Mouse (Mus musculus): ENCODE measurements around the gene Pak7. TPM values are rescaled to one million over a fixed set of nuclear protein-coding genes. Genes with fewer than 3 reads are reported as not detected.

The Pak7 gene
- polyA plus RNA-seq, 1 experiment = not detected

DNA sequence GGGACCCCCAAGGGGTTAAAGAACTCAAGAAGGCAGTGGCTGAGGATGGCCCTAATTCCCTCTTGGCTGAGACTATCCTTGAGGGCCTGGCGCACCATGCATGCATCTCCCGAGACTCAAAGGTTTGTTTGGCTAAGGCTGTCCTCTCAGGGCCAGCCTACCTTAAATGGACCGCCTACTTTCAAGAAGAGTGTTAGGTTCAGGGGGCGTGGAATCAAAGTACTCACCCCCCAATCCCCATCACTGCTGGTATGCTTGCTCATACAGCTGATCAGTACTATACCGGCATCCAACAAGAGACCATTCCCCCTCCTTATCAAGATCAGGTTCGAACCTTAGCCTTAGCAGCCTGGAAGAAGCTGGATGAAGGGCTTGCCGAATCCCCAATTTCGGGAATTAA lies 156.5 kb downstream of the Pak7 start:
- TF ChIP-seq CTCF (IDR thresholded peaks at IDR 0.05; ENCODE audit: borderline replicate concordance, control insufficient read depth, extremely low read depth, insufficient read depth, low read length, poor library complexity) (no peak), POLR2A (IDR thresholded peaks at IDR 0.05; ENCODE audit: control insufficient read depth, extremely low read depth, insufficient read depth, low read length, poor library complexity) (no peak)
- Histone ChIP-seq H3K27ac (ENCODE audit: control insufficient read depth, insufficient read depth, low read length) (no peak overlapping the region), H3K36me3 (ENCODE audit: control insufficient read depth, insufficient read depth, low read length) (no peaks in the 10 kb centered on the region), H3K4me1 (replicated peaks; ENCODE audit: control insufficient read depth, insufficient read depth, low read length) (no peaks in the 10 kb centered on the region), H3K27me3 (ENCODE audit: control insufficient read depth, insufficient read depth, low read length) (no peaks in the 10 kb centered on the region), H3K4me3 (ENCODE audit: control insufficient read depth, insufficient read depth, low read length) (no peak overlapping the region)
- 95% methylated on average over 8 of the region's 8 CpGs for whole genome bisulfite sequencing
- DNase-seq = no peak

DNA sequence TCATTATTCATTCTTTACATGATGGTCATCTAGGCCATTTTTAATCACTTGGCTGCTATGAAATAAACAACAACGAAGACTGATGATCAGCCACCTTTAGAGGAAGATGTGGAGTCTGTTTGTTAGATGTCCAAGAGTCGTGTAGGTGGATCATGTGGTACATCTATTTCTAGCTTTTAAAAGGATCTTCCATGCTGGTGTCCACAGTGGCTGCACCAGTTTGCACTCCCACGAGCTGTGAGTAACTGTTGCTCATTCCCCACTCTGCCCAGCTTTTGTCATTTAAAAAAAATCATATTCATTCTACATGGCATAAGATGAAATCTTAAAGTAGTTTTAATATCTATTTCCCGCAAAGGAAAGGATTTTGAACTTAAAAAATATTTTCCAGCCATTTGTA lies 183.7 kb downstream of the Pak7 start:
- WGBS = 76% methylated on average over 4 of the region's 4 CpGs
- no peak overlapping the region for H3K4me3 ChIP-seq (ENCODE audit: control insufficient read depth, insufficient read depth, low read length)
- no peak for DNase-seq
- no peaks in the 10 kb centered on the region for H3K27me3 ChIP-seq (ENCODE audit: control insufficient read depth, insufficient read depth, low read length)
- H3K27ac ChIP-seq (ENCODE audit: control insufficient read depth, insufficient read depth, low read length) = no peak overlapping the region
- H3K4me1 ChIP-seq (replicated peaks; ENCODE audit: control insufficient read depth, insufficient read depth, low read length) = no peaks in the 10 kb centered on the region
- no peaks in the 10 kb centered on the region for H3K36me3 ChIP-seq (ENCODE audit: control insufficient read depth, insufficient read depth, low read length)
- TF ChIP-seq CTCF (IDR thresholded peaks at IDR 0.05; ENCODE audit: borderline replicate concordance, control insufficient read depth, extremely low read depth, insufficient read depth, low read length, poor library complexity) = no peak
- no peak for TF ChIP-seq POLR2A (IDR thresholded peaks at IDR 0.05; ENCODE audit: control insufficient read depth, extremely low read depth, insufficient read depth, low read length, poor library complexity)

DNA sequence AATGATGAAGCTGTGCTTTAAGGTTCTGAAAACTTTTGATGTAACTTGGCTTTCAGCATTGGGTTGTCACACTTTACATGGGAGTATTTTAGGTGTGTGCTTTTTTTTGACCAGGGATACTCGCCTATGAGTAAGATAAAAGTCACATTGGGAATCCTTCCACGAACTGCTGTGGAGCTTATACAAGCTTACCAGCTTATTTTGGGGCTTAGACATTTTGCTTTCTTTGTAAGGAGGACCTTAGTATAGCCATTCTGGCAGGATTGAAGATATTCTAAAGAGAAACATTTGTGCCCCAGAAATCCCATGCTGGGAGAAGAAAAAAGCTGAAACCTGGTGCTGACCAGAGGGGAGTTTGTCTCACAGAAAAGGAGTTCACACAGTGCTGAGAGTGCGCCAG lies 212.7 kb downstream of the Pak7 start:
- H3K4me1 ChIP-seq (replicated peaks; ENCODE audit: control insufficient read depth, insufficient read depth, low read length) = no peaks in the 10 kb centered on the region
- H3K27me3 ChIP-seq (ENCODE audit: control insufficient read depth, insufficient read depth, low read length) = no peaks in the 10 kb centered on the region
- TF ChIP-seq CTCF (IDR thresholded peaks at IDR 0.05; ENCODE audit: borderline replicate concordance, control insufficient read depth, extremely low read depth, insufficient read depth, low read length, poor library complexity) (no peak), POLR2A (IDR thresholded peaks at IDR 0.05; ENCODE audit: control insufficient read depth, extremely low read depth, insufficient read depth, low read length, poor library complexity) (no peak)
- no peaks in the 10 kb centered on the region for H3K36me3 ChIP-seq (ENCODE audit: control insufficient read depth, insufficient read depth, low read length)
- no peak for DNase-seq
- H3K4me3 ChIP-seq (ENCODE audit: control insufficient read depth, insufficient read depth, low read length) = no peak overlapping the region
- H3K27ac ChIP-seq (ENCODE audit: control insufficient read depth, insufficient read depth, low read length) = no peak overlapping the region
- 79% methylated on average over 3 of the region's 3 CpGs for WGBS

DNA sequence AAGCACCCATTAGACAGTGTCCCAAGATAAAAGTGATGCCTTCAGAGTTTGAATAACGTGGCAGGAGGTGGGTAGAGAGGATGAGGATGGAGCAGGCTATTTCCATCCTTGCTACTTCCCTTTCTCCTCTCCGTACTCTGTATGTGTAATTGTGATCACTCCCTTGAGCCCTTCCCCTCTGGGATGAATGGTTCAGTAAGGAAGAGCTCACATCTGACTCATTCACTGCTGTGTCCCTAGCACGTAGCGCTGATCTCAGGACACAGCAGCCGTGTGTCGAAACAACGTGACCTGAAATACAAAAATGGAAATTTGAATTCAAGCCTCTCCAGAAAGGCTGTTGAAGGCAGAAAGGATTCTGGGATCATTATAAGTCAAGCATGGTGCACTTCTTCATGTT lies 237.0 kb downstream of the Pak7 start:
- H3K27me3 ChIP-seq (ENCODE audit: control insufficient read depth, insufficient read depth, low read length) = no peaks in the 10 kb centered on the region
- DNase-seq = no peak
- WGBS = 82% methylated on average over 7 of the region's 7 CpGs
- no peaks in the 10 kb centered on the region for H3K36me3 ChIP-seq (ENCODE audit: control insufficient read depth, insufficient read depth, low read length)
- no peak overlapping the region for H3K4me3 ChIP-seq (ENCODE audit: control insufficient read depth, insufficient read depth, low read length)
- H3K27ac ChIP-seq (ENCODE audit: control insufficient read depth, insufficient read depth, low read length) = no peak overlapping the region
- H3K4me1 ChIP-seq (replicated peaks; ENCODE audit: control insufficient read depth, insufficient read depth, low read length) = no peaks in the 10 kb centered on the region
- TF ChIP-seq POLR2A (IDR thresholded peaks at IDR 0.05; ENCODE audit: control insufficient read depth, extremely low read depth, insufficient read depth, low read length, poor library complexity) (no peak), CTCF (IDR thresholded peaks at IDR 0.05; ENCODE audit: borderline replicate concordance, control insufficient read depth, extremely low read depth, insufficient read depth, low read length, poor library complexity) (no peak)

DNA sequence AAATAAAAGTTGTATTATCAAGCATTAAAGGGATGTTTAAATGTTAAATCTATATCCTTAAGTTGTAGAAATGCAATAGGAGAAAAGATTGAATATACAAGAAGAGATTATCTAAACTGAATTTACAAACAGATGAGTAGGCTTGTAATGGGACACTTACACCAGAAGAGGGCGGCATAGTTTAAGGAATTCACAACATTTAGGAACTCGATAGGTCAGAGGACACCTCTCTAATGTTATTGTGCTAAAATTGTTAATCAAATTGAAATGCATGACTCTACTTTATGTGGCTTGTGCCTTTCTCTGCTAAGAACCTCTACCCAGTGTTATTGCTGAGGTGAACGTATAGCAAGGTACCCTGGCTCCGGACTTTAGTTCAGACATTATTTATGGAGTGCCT lies 238.2 kb downstream of the Pak7 start:
- H3K4me1 ChIP-seq (replicated peaks; ENCODE audit: control insufficient read depth, insufficient read depth, low read length) = no peaks in the 10 kb centered on the region
- TF ChIP-seq CTCF (IDR thresholded peaks at IDR 0.05; ENCODE audit: borderline replicate concordance, control insufficient read depth, extremely low read depth, insufficient read depth, low read length, poor library complexity) (no peak), POLR2A (IDR thresholded peaks at IDR 0.05; ENCODE audit: control insufficient read depth, extremely low read depth, insufficient read depth, low read length, poor library complexity) (no peak)
- no peaks in the 10 kb centered on the region for H3K36me3 ChIP-seq (ENCODE audit: control insufficient read depth, insufficient read depth, low read length)
- H3K27me3 ChIP-seq (ENCODE audit: control insufficient read depth, insufficient read depth, low read length) = no peaks in the 10 kb centered on the region
- DNase-seq = no peak
- H3K27ac ChIP-seq (ENCODE audit: control insufficient read depth, insufficient read depth, low read length) = no peak overlapping the region
- 34% methylated on average over 4 of the region's 4 CpGs for WGBS
- no peak overlapping the region for H3K4me3 ChIP-seq (ENCODE audit: control insufficient read depth, insufficient read depth, low read length)

DNA sequence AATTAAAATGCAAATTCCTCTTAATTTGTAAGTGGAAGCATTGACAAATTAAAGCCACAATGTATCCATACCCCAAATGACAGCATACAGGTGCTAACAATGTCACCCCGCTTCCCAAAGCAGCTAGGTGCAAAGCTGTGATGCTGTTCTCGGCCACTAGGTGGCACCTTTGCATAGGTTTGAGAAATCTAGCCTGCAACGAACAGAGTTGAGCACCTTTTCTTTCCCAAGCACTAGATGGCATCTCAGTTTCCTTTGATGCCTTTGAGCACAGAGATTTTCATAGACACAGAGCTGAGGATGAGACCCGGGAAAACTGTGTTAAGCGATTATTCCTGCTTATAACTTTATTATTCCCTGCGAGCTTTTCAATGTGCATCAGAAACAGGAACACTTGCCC lies 238.8 kb downstream of the Pak7 start:
- TF ChIP-seq CTCF (IDR thresholded peaks at IDR 0.05; ENCODE audit: borderline replicate concordance, control insufficient read depth, extremely low read depth, insufficient read depth, low read length, poor library complexity) (no peak), POLR2A (IDR thresholded peaks at IDR 0.05; ENCODE audit: control insufficient read depth, extremely low read depth, insufficient read depth, low read length, poor library complexity) (no peak)
- H3K27ac ChIP-seq (ENCODE audit: control insufficient read depth, insufficient read depth, low read length) = no peak overlapping the region
- H3K4me3 ChIP-seq (ENCODE audit: control insufficient read depth, insufficient read depth, low read length) = no peak overlapping the region
- WGBS = 9% methylated on average over 6 of the region's 6 CpGs
- H3K27me3 ChIP-seq (ENCODE audit: control insufficient read depth, insufficient read depth, low read length) = no peaks in the 10 kb centered on the region
- DNase-seq = peak; percentile 43
- no peaks in the 10 kb centered on the region for H3K36me3 ChIP-seq (ENCODE audit: control insufficient read depth, insufficient read depth, low read length)
- no peaks in the 10 kb centered on the region for H3K4me1 ChIP-seq (replicated peaks; ENCODE audit: control insufficient read depth, insufficient read depth, low read length)

DNA sequence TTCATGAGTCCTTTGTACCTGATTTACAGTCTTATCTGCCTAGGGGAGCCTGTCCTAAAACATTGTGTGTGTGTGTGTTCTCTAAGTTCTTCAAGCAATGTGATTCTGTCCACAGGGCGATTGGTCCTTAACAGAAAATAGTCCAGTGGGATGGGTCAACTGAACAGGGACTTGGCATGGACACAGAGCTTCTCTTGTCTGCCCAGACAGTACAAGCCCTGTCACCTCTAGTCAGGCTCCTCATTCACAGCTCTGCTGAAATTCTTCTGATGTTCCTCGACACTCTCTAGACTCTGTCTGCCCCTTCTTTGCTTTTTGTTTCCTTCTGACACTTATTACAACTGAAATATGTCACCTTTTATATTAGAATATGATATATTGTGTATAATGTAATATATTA lies 247.0 kb downstream of the Pak7 start:
- Histone ChIP-seq H3K36me3 (ENCODE audit: control insufficient read depth, insufficient read depth, low read length) (no peaks in the 10 kb centered on the region), H3K27ac (ENCODE audit: control insufficient read depth, insufficient read depth, low read length) (no peak overlapping the region), H3K27me3 (ENCODE audit: control insufficient read depth, insufficient read depth, low read length) (no peaks in the 10 kb centered on the region), H3K4me3 (ENCODE audit: control insufficient read depth, insufficient read depth, low read length) (no peak overlapping the region), H3K4me1 (replicated peaks; ENCODE audit: control insufficient read depth, insufficient read depth, low read length) (no peaks in the 10 kb centered on the region)
- DNase-seq = no peak
- 74% methylated on average over 2 of the region's 2 CpGs for WGBS
- TF ChIP-seq CTCF (IDR thresholded peaks at IDR 0.05; ENCODE audit: borderline replicate concordance, control insufficient read depth, extremely low read depth, insufficient read depth, low read length, poor library complexity) (no peak), POLR2A (IDR thresholded peaks at IDR 0.05; ENCODE audit: control insufficient read depth, extremely low read depth, insufficient read depth, low read length, poor library complexity) (no peak)

All from thymus, adult 2 months (tissue).